Mouse (Mus musculus): ENCODE data around the gene Olfr1408. TPM values are rescaled to one million over a fixed set of nuclear protein-coding genes. Genes with fewer than 3 reads are reported as not detected.

The Olfr1408 gene
- not detected in 2 replicates for polyA plus RNA-seq (2012; rRNA removed)

DNA sequence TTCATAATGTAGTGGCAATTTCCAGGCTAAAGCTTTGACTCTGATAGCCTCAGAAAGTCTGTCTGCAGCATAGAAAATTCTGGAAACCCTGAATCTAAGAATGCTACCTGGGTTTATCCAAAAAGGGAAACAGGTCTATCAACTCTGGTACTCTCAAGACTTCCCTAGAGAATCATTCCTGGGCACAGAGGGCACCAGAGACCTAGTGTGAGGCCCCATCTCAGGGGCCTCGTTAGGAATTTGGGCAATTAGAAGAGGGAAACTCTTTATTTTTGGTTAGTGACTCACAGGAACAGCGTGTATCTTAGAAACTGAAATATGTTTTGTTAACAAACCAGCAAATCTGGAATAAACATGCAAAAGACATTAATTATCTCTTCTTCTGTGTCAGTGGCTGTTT, at the start of gene Olfr1408:
Olfr1408 (minus strand) TSS at position 101 of the 400 bp plus-strand sequence.
- no peak for DNase-seq
- H3K4me1 ChIP-seq (replicated peaks; ENCODE audit: control insufficient read depth, insufficient read depth, low read length) = no peaks in the 10 kb centered on the region
- WGBS = 70% methylated on average over 2 of the region's 2 CpGs
- TF ChIP-seq CTCF (IDR thresholded peaks at IDR 0.05; ENCODE audit: borderline replicate concordance, control insufficient read depth, extremely low read depth, insufficient read depth, low read length, poor library complexity) (no peak), POLR2A (IDR thresholded peaks at IDR 0.05; ENCODE audit: control insufficient read depth, extremely low read depth, insufficient read depth, low read length, poor library complexity) (no peak)
- H3K4me3 ChIP-seq (ENCODE audit: control insufficient read depth, insufficient read depth, low read length) = no peak within 1 kb of the TSS
- no peaks in the 10 kb centered on the region for H3K27me3 ChIP-seq (ENCODE audit: control insufficient read depth, insufficient read depth, low read length)
- H3K27ac ChIP-seq (ENCODE audit: control insufficient read depth, insufficient read depth, low read length) = no peak within 1 kb of the TSS
- H3K36me3 ChIP-seq (ENCODE audit: control insufficient read depth, insufficient read depth, low read length) = no peaks in the 10 kb centered on the region

DNA sequence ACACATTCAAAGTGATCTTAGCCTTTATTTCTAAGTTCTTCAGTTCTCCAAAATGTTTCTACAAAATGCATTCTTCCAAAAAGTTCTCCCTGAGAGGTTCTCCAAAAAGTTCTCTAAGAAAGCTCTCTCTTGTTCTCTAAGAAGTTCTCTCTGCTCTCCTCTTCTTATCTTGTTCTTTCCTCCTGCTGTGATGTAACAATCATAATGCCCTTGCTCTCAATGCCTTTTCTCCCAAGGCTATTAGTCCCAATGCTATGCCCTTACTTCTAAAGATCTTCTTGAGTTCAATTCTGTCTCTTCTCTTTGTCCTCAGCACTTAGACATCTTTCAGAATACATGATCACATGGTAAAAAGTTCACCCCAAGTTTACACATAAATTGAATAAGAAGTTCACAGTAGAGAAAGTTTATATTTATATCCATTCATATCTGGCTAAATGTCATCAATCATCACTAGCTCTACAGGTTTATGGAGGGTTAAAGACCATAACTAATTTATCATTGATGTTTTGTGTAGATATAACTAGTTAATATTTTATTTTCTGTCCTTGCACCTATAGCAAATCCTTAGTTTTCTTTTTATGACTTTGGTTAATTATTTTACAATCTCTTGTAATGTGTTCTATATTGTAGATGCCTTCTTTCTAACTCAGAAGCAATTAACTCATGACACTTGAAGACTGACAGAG, 37.1 kb upstream of the Olfr1408 start:
- TF ChIP-seq CTCF (IDR thresholded peaks at IDR 0.05; ENCODE audit: borderline replicate concordance, control insufficient read depth, extremely low read depth, insufficient read depth, low read length, poor library complexity) = no peak
- TF ChIP-seq POLR2A (IDR thresholded peaks at IDR 0.05; ENCODE audit: control insufficient read depth, extremely low read depth, insufficient read depth, low read length, poor library complexity) = no peak
- Histone ChIP-seq H3K36me3 (ENCODE audit: control insufficient read depth, insufficient read depth, low read length) (no peaks in the 10 kb centered on the region), H3K27ac (ENCODE audit: control insufficient read depth, insufficient read depth, low read length) (no peak overlapping the region), H3K4me1 (replicated peaks; ENCODE audit: control insufficient read depth, insufficient read depth, low read length) (no peaks in the 10 kb centered on the region), H3K27me3 (ENCODE audit: control insufficient read depth, insufficient read depth, low read length) (no peaks in the 10 kb centered on the region), H3K4me3 (ENCODE audit: control insufficient read depth, insufficient read depth, low read length) (no peak overlapping the region)
- DNase-seq = no peak

Other genes with a start within 250 kb of the Olfr1408 start
- not detected in 2 replicates for gene Apcs, start 242.3 kb downstream of the Olfr1408 start, polyA plus RNA-seq (2012; rRNA removed)
- gene Olfr16, start 187.0 kb downstream of the Olfr1408 start, polyA plus RNA-seq (2012; rRNA removed) = not detected in 2 replicates
- not detected in 2 replicates for gene Olfr1406, start 53.3 kb upstream of the Olfr1408 start, polyA plus RNA-seq (2012; rRNA removed)
- not detected in 2 replicates for gene Olfr218, start 60.4 kb upstream of the Olfr1408 start, polyA plus RNA-seq (2012; rRNA removed)
- not detected in 2 replicates for gene Olfr1404, start 75.0 kb upstream of the Olfr1408 start, polyA plus RNA-seq (2012; rRNA removed)
- 0.13 TPM in 1 of 2 replicates, not detected in the other for gene Fcer1a, start 89.8 kb upstream of the Olfr1408 start, polyA plus RNA-seq (2012; rRNA removed)
- not detected in 2 replicates for gene Olfr418, start 128.6 kb upstream of the Olfr1408 start, polyA plus RNA-seq (2012; rRNA removed)
- gene Mptx2, start 140.4 kb upstream of the Olfr1408 start, polyA plus RNA-seq (2012; rRNA removed) = not detected in 2 replicates
- gene Ackr1, start 196.4 kb upstream of the Olfr1408 start, polyA plus RNA-seq (2012; rRNA removed) = 6.6 and 8.7 TPM in 2 replicates
- 6.5 and 7.4 TPM in 2 replicates for gene Aim2, start 213.5 kb upstream of the Olfr1408 start, polyA plus RNA-seq (2012; rRNA removed)
- 5.9 and 6.8 TPM in 2 replicates for gene Cadm3, start 230.3 kb upstream of the Olfr1408 start, polyA plus RNA-seq (2012; rRNA removed)

Data from thymus, adult 2 months (tissue).